Mouse (Mus musculus) lung, postnatal 10 days (tissue): Measurements from ENCODE around the gene Adsl.

Source experiments
- DNase-seq: peaks from one replicate; pipeline ENCODE4 v3.0.0; 2021

Gene Adsl

DNA sequence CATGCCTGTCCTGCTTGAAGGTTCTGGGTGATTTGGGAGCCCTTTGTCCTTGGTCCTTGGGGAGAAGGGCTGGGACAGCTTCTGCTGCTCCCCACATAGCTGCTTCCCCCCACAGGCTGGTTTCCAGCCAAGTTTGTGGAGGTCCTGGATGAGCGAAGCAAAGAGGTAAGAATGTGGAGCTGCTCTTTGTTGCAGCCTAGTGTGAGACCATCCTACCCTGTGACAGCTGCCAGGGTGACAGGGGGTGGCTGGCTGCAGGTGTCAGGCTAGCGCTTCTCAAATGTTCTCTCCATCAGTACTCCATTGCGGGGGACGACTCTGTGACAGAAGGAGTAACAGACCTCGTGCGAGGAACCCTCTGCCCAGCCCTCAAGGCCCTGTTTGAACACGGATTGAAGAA lies 61.8 kb downstream of the Adsl start:
- no peak for DNase-seq

DNA sequence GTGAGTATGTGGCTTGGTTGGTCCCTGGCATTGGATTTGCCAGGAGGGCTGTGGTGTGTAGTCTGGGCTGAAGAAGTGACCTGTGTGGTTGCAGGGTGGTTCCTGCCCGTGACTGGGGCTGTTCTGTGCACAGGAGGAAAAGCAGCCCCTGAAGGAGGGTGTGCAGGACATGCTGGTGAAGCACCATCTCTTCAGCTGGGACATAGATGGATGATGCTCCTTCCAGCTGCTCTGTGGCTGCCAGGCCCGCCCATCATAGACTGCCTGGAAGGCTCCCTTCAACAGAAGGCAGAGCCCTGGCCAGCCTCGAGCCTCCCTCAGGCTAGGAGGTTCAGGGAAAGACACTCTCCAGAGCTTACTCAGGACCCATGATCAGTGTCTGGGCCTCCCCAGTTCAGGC lies 63.2 kb downstream of the Adsl start:
- DNase-seq, result no peak

DNA sequence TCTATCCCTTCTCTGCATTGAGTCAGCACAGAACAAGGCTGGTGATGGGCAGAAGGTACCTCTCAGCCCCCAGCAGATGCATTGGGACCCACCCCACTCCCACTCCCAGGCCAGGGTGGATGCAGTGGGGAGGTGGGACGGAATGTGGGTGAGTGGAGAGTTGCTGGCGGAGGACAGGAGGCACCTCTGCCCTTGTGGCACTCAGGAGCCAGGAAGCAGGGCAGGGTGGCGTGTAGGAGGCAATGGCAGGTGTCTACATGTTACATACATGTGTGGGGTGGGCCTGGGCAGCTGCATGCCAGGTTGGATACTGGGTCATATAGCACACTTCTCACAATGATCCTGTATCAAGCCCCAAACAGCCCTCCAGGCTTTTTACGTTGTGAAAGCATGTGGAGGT lies 64.1 kb downstream of the Adsl start:
- DNase-seq, result no peak

DNA sequence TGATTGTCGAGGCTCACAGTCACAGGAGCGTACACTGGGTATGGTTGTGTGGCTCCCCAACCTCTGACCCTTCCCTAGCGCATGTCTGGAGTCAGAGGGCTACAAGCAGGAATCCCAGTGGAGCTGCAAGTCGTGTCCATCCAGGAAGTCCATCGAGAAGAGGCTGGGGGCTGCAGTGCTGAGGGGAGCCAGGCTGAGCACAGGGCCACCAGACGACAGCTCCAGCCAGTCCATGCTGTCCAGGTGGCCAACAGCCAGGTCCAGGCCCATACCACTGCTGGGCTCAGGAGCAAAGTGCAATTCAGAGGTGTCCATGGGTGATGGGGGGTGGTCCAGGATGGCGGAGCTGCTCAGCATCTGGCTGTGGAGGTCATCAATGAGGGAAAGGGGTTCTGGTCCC lies 64.9 kb downstream of the Adsl start:
- no peak for DNase-seq

DNA sequence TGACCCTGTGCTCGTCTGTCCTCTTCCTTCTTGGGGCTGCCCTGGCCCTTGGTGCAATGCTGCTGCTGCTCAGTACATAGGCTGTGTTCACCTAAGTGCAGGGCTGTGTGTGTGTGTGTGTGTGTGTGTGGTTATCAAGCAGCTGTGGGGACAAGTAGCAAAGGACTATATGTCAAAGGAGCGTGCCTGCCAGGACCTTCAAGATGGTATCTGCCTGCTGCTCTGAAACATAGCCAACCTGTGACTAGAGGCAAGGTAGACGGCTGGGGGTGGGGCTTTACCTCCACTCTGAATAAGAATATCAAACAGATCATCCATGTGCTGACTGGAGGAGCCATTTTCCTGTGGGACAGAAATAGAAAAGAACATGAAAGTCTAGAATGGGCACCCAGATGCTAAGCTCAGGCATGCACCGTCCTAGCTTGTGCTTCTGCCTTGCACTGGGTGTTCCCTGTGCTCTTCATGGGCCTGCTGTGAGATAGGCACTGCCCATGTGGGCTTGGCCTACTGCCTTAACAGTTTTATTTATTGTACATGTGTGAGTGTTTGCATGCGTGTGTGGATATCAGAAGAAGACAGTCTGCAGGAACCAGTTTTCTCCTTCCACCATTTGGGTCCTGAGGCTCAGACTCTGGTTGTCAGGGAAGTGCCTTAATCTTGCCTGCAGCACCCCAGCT lies 66.9 kb downstream of the Adsl start:
- no peak for DNase-seq

DNA sequence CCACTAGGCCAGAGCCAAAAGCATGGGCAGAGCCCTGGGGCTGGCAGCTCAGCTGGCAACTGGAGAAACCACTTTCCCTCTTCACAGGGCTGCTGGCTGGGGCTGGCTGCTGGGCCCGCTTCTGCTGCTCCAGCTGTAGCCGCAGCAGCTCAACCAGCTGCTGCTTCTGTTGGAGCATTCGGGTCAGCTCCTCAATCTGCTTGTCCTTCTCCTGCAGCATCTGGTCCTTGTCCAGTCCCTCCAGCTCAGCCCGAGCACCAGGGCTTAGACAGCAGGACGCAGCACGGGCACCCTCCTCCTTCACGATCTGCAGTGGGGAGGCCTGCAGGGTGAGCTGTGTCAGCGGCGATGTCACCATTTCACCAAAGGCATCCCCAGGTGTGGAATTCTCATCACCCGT lies 68.2 kb downstream of the Adsl start:
- DNase-seq, result peak; percentile 42

DNA sequence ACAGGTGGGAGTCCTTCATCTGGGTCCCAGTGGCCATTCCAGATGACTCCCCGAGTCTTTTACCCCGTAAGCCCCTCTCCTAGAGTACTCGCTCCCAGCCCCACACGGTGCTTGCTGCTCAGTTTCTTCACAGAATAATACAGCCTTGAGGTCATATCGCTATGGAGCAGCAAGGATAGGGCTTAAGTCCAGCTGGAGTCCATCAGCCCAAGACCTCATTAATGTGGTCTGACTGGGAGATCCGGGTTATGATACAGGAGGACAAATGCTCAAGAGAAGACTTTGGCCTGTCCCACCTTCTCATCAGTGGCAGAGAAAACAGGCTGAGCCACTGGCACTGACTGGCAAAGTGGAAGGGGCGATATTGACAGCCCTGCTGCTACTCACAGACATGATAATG lies 69.0 kb downstream of the Adsl start:
- peak; percentile 58 for DNase-seq
